Mouse (Mus musculus) adrenal gland, adult 8-10 months (tissue): ENCODE measurements around the gene Nyap1. TPM values are rescaled to one million over a fixed set of nuclear protein-coding genes. Genes with fewer than 3 reads are reported as not detected.
"Not testable (repeated sequence)": the region's sequence is repeated elsewhere in the genome, so short reads cannot be mapped to it uniquely, and the experiment has no call there.

Source experiments
- DNase-seq: peaks from one replicate; pipeline ENCODE4 v3.0.0; 2022
- total RNA-seq, 4 experiments: library from RNA; stranded (reverse); gene quantifications; 2 replicates each; pipeline ENCODE4 v1.2.4; 2022

The Nyap1 gene
- total RNA-seq, 4 experiments from 2014 or later, result 4.4 to 10.2 (median 7.1) TPM

GRCm38 (mm10) chr5:137744197-137744596 is 2.8 kb upstream of the Nyap1 start:
- no peak for DNase-seq

- DNase-seq, result no peak
These were observed 1.4 kb upstream of the Nyap1 start for GRCm38 (mm10) chr5:137742836-137743235.

- DNase-seq, result no peak
These were observed 641 bp upstream of the Nyap1 start for GRCm38 (mm10) chr5:137742048-137742447.

- DNase-seq, result no peak
These were observed 901 bp downstream of the Nyap1 start for GRCm38 (mm10) chr5:137740506-137740905.

- DNase-seq, result no peak
These were observed 1.9 kb downstream of the Nyap1 start for GRCm38 (mm10) chr5:137739471-137739870.

GRCm38 (mm10) chr5:137738516-137738915 is 2.9 kb downstream of the Nyap1 start:
- DNase-seq, result no peak

GRCm38 (mm10) chr5:137737400-137737940 is 3.9 kb downstream of the Nyap1 start:
- no peak for DNase-seq

- no peak for DNase-seq
These were observed 6.9 kb downstream of the Nyap1 start for GRCm38 (mm10) chr5:137734289-137735061.

- DNase-seq, result no peak
These were observed 7.6 kb downstream of the Nyap1 start for GRCm38 (mm10) chr5:137733638-137734288.

GRCm38 (mm10) chr5:137726767-137727166 is 14.6 kb downstream of the Nyap1 start:
- DNase-seq, result no peak

- no peak for DNase-seq
These were observed 17.6 kb downstream of the Nyap1 start for GRCm38 (mm10) chr5:137723840-137724239.

- not testable (repeated sequence) for DNase-seq
These were observed 20.7 kb downstream of the Nyap1 start for GRCm38 (mm10) chr5:137720558-137721164.

- no peak for DNase-seq
These were observed 22.3 kb downstream of the Nyap1 start for GRCm38 (mm10) chr5:137719088-137719487.

- DNase-seq, result no peak
These were observed 23.2 kb downstream of the Nyap1 start for GRCm38 (mm10) chr5:137718020-137718790.

- DNase-seq, result no peak
These were observed 25.7 kb downstream of the Nyap1 start for GRCm38 (mm10) chr5:137715685-137716084.

- DNase-seq, result no peak
These were observed 28.0 kb downstream of the Nyap1 start for GRCm38 (mm10) chr5:137713454-137713853.

GRCm38 (mm10) chr5:137706913-137707633 is 34.3 kb downstream of the Nyap1 start:
- DNase-seq, result peak; percentile 33

- DNase-seq, result no peak
These were observed 36.2 kb downstream of the Nyap1 start for GRCm38 (mm10) chr5:137705242-137705641.

GRCm38 (mm10) chr5:137699850-137700249 is 41.6 kb downstream of the Nyap1 start:
- no peak for DNase-seq

- no peak for DNase-seq
These were observed 42.3 kb downstream of the Nyap1 start for GRCm38 (mm10) chr5:137699080-137699479.

GRCm38 (mm10) chr5:137695930-137696329 is 45.5 kb downstream of the Nyap1 start:
- DNase-seq, result no peak

GRCm38 (mm10) chr5:137694796-137695195 is 46.6 kb downstream of the Nyap1 start:
- no peak for DNase-seq
